ENCODE assay signal across 11 mouse cellular contexts in genomic region chr6:39606862-39607261, GRCm38 (mm10). TPM values are rescaled to one million over a fixed set of nuclear protein-coding genes. Genes with fewer than 3 reads are reported as not detected.
A peak's percentile ranks its signal among the peaks of the same experiment; 100 is the strongest.
DNase-seq lines count a peak whose midpoint lies in the region; TF ChIP-seq lines count a peak whose summit lies in the region.
"Had no signal": no experiment of that assay in that cellular context is flagged by ENCODE, and none has a peak within 500 bp of the region (broad histone marks: within the 10 kb centered on the region; RNA-seq: fewer than 3 reads in every experiment).

No protein-coding gene starts in this region.

- intact Hi-C loops in heart, postnatal 36 days (cut with DNase I) = no loop called here

- no peak for TF ChIP-seq CTCF in lung, adult 2 months (IDR thresholded peaks at IDR 0.05; ENCODE audit: insufficient read depth, low read length)

- no peak overlapping the region for H3K4me3 ChIP-seq in lung, adult 2 months (replicated peaks; ENCODE audit: extremely low read depth, low read depth, low read length)
- H3K4me3 ChIP-seq: hindbrain, embryonic 13.5 days; liver, embryonic 13.5 days had no signal

- H3K4me1 ChIP-seq in lung, adult 2 months (ENCODE audit: control insufficient read depth, insufficient read depth, low read length) = no peaks in the 10 kb centered on the region
- H3K4me1 ChIP-seq: hindbrain, embryonic 13.5 days; liver, embryonic 13.5 days had no signal

- WGBS in lung, adult 2 months = 41% methylated on average over 3 of the region's 3 CpGs

- TF ChIP-seq POLR2A in lung, adult 2 months (IDR thresholded peaks at IDR 0.05; ENCODE audit: borderline replicate concordance, extremely low read depth, low read depth, low read length) = no peak

- DNase-seq in heart, adult 11 months = peak; percentile 82
- DNase-seq in heart, postnatal 36 days = no peak
- peak; percentile 40 for DNase-seq in lung, postnatal 36 days
- no peak for DNase-seq in lung, adult 2 months
- peak; percentile 58 for DNase-seq in naive thymus-derived CD4-positive, alpha-beta T cell, adult 2 months (ENCODE audit: low read depth)
- DNase-seq in yolk sac, embryonic 10.5 days (ENCODE audit: low spot score) = peak; percentile 16
- DNase-seq in embryo, embryonic 11 days = no peak
- no peak for DNase-seq in cerebellum, adult 8-10 months
- DNase-seq: adrenal gland, postnatal 10 days; liver, embryonic 13.5 days had no signal

RNA-seq across cellular contexts. Expression of gene Ndufb2, which starts 14.5 kb away (rescaled TPM):
- 100 to 1,000 TPM; 703 to 715 TPM for total RNA-seq in heart, postnatal 36 days (2021)
- polyA plus RNA-seq in lung, adult 2 months (2012; rRNA removed) = 162 and 200 TPM in 2 replicates

RNA-seq across cellular contexts. Expression of gene Gm42420, which starts 21.3 kb away (rescaled TPM):
- under 1 TPM in 1 of 2 experiments, not detected in 1; 0.72 TPM for total RNA-seq in heart, postnatal 36 days (2021)
- polyA plus RNA-seq in lung, adult 2 months (2012; rRNA removed) = 0.66 TPM in 1 of 2 replicates, not detected in the other
- polyA plus RNA-seq: hindbrain, embryonic 13.5 days had no signal

RNA-seq across cellular contexts. Expression of gene Adck2, which starts 33.2 kb away (rescaled TPM):
- 10 to 100 TPM; 14.0 to 15.8 TPM for total RNA-seq in heart, postnatal 36 days (2021)
- polyA plus RNA-seq in lung, adult 2 months (2012; rRNA removed) = 10.9 and 11.5 TPM in 2 replicates

RNA-seq across cellular contexts. Expression of gene Dennd2a, which starts 49.2 kb away (rescaled TPM):
- total RNA-seq in heart, postnatal 36 days (2021) = 1 to 10 TPM; 6.8 to 7.4 TPM
- polyA plus RNA-seq in lung, adult 2 months (2012; rRNA removed) = 21.3 and 22.9 TPM in 2 replicates

Comparison
In these comparisons a context has a peak if more than half of its experiments do, and no peak if none do; other contexts are left out.
1. DNase-seq: peak in heart, adult 11 months (single experiment), lung, postnatal 36 days (single experiment), naive thymus-derived CD4-positive, alpha-beta T cell, adult 2 months (single experiment) and yolk sac, embryonic 10.5 days (single experiment); none in heart, postnatal 36 days (0 of 2), lung, adult 2 months (single experiment), embryo, embryonic 11 days (single experiment) and cerebellum, adult 8-10 months (single experiment).